Mouse (Mus musculus) heart, postnatal 36 days (tissue): ENCODE measurements around the gene Slc16a12. TPM values are rescaled to one million over a fixed set of nuclear protein-coding genes. Genes with fewer than 3 reads are reported as not detected.
"Not testable (repeated sequence)": the region's sequence is repeated elsewhere in the genome, so short reads cannot be mapped to it uniquely, and the experiment has no call there.

Experiments
- DNase-seq, 2 experiments: peaks; one replicate each; pipeline ENCODE4 v3.0.0; 2021 to 2022
- intact Hi-C: fragments of 180-260 bp; cut with DNase I; formaldehyde crosslinking; loops from one replicate; pipeline ENCODE4 v1.15.1; 2025
- total RNA-seq, 2 experiments: library from RNA; stranded (reverse); gene quantifications; 2 replicates each; pipeline ENCODE4 v1.2.3; 2021

Gene Slc16a12
- 1 to 10 TPM; 1.7 to 1.9 TPM for total RNA-seq

GRCm38 (mm10) chr19:34746688-34747504 lies at the start of gene Slc16a12:
Gene Slc16a12, minus strand, starts transcription at chr19:34747289.
- intact Hi-C loops, result no loop called here

GRCm38 (mm10) chr19:34796396-34796795 lies 49.3 kb upstream of the Slc16a12 start:
- intact Hi-C loops, result no loop called here
- DNase-seq, result no peak

More at GRCm38 (mm10) chr19:34746688-34747504, at the start of gene Slc16a12:
- DNase-seq, result peak; percentile 29 to 52

- intact Hi-C loops, result no loop called here
- no peak for DNase-seq
Measured at GRCm38 (mm10) chr19:34782491-34782890, 35.4 kb upstream of the Slc16a12 start.

- intact Hi-C loops, result loop anchor here (10.0 kb wide), 1 partner anchor 534 kb away; no protein-coding TSS in a partner anchor
- DNase-seq, result no peak
Measured at GRCm38 (mm10) chr19:34778993-34779392, 31.9 kb upstream of the Slc16a12 start.

- intact Hi-C loops, result loop anchor here (10.0 kb wide), 1 partner anchor 533 kb away; no protein-coding TSS in a partner anchor
- DNase-seq, result no peak
Measured at GRCm38 (mm10) chr19:34778098-34778497, 31.0 kb upstream of the Slc16a12 start.

GRCm38 (mm10) chr19:34772775-34773174 lies 25.7 kb upstream of the Slc16a12 start:
- intact Hi-C loops, result loop anchor here (1.0 to 10.0 kb wide), 4 partner anchors 87 to 528 kb away; no protein-coding TSS in a partner anchor
- peak; percentile 39 to 52 for DNase-seq

- no peak for DNase-seq
- intact Hi-C loops, result loop anchor here (5.0 to 10.0 kb wide), 2 partner anchors 433 to 526 kb away; no protein-coding TSS in a partner anchor
Measured at GRCm38 (mm10) chr19:34770764-34771163, 23.7 kb upstream of the Slc16a12 start.

GRCm38 (mm10) chr19:34758754-34759153 lies 11.7 kb upstream of the Slc16a12 start:
- DNase-seq, result no peak
- intact Hi-C loops, result no loop called here

GRCm38 (mm10) chr19:34756561-34757240 lies 9.6 kb upstream of the Slc16a12 start:
- intact Hi-C loops, result no loop called here
- DNase-seq, result no peak

GRCm38 (mm10) chr19:34755680-34756079 lies 8.6 kb upstream of the Slc16a12 start:
- intact Hi-C loops, result no loop called here
- no peak for DNase-seq

- intact Hi-C loops, result loop anchor here (5.0 kb wide), 1 partner anchor 86 kb away; no protein-coding TSS in a partner anchor
- DNase-seq, result no peak
Measured at GRCm38 (mm10) chr19:34753243-34753642, 6.2 kb upstream of the Slc16a12 start.

- intact Hi-C loops, result loop anchor here (5.0 kb wide), 1 partner anchor 85 kb away; no protein-coding TSS in a partner anchor
- no peak for DNase-seq
Measured at GRCm38 (mm10) chr19:34752391-34753092, 5.5 kb upstream of the Slc16a12 start.

- no peak for DNase-seq
- intact Hi-C loops, result loop anchor here (5.0 kb wide), 1 partner anchor 84 kb away; no protein-coding TSS in a partner anchor
Measured at GRCm38 (mm10) chr19:34751150-34751549, 4.1 kb upstream of the Slc16a12 start.

GRCm38 (mm10) chr19:34748992-34749391 lies 1.9 kb upstream of the Slc16a12 start:
- intact Hi-C loops, result no loop called here

GRCm38 (mm10) chr19:34747969-34748368 lies 880 bp upstream of the Slc16a12 start:
- DNase-seq, intact Hi-C loops: not testable (repeated sequence)

More at GRCm38 (mm10) chr19:34748992-34749391, 1.9 kb upstream of the Slc16a12 start:
- DNase-seq, result no peak

GRCm38 (mm10) chr19:34746201-34746600 lies 888 bp downstream of the Slc16a12 start:
- intact Hi-C loops, result no loop called here

GRCm38 (mm10) chr19:34745012-34745411 lies 2.1 kb downstream of the Slc16a12 start:
- no peak for DNase-seq
- intact Hi-C loops, result no loop called here

More at GRCm38 (mm10) chr19:34746201-34746600, 888 bp downstream of the Slc16a12 start:
- DNase-seq, result no peak

GRCm38 (mm10) chr19:34737916-34738315 lies 9.2 kb downstream of the Slc16a12 start:
- intact Hi-C loops, result no loop called here
- DNase-seq, result no peak

- intact Hi-C loops, result no loop called here
Measured at GRCm38 (mm10) chr19:34735900-34736299, 11.2 kb downstream of the Slc16a12 start.

GRCm38 (mm10) chr19:34733020-34733419 lies 14.1 kb downstream of the Slc16a12 start:
- no peak for DNase-seq
- intact Hi-C loops, result no loop called here

More at GRCm38 (mm10) chr19:34735900-34736299, 11.2 kb downstream of the Slc16a12 start:
- no peak for DNase-seq
